Mouse (Mus musculus) CD4-positive, CD25-positive, alpha-beta regulatory T cell (primary cell): ENCODE data around the gene Sec22a. TPM values are rescaled to one million over a fixed set of nuclear protein-coding genes. Genes with fewer than 3 reads are reported as not detected.

ENCODE experiments used
- polyA plus RNA-seq: library from polyadenylated mRNA; unstranded; fragments of 100-300 nt; shearing (Covaris generic); gene quantifications from one replicate; pipeline ENCODE4 v1.2.1, GENCODE M21; 2017

The Sec22a gene
- polyA plus RNA-seq = 28.8 TPM

GRCm38 (mm10) chr16:35363150-35364062 is at the start of gene Sec22a:
Gene Sec22a, minus strand, starts transcription at chr16:35363918.

Other genes with a start within 250 kb of the Sec22a start
- 0.06 TPM for gene Adcy5, start 209.0 kb downstream of the Sec22a start, polyA plus RNA-seq
- 0.13 TPM for gene Pdia5, start 127.0 kb upstream of the Sec22a start, polyA plus RNA-seq
- 0.32 TPM for gene Sema5b, start 177.2 kb upstream of the Sec22a start, polyA plus RNA-seq